Mouse (Mus musculus): Measurements from ENCODE around the gene Cdc42bpa. TPM values are rescaled to one million over a fixed set of nuclear protein-coding genes. Genes with fewer than 3 reads are reported as not detected.
A peak's percentile ranks its signal among the peaks of the same experiment; 100 is the strongest.
"Not testable (repeated sequence)": the region's sequence is repeated elsewhere in the genome, so short reads cannot be mapped to it uniquely, and the experiment has no call there.

Gene Cdc42bpa
- polyA plus RNA-seq, 1 experiment from 2014 or later = 26.1 TPM

DNA sequence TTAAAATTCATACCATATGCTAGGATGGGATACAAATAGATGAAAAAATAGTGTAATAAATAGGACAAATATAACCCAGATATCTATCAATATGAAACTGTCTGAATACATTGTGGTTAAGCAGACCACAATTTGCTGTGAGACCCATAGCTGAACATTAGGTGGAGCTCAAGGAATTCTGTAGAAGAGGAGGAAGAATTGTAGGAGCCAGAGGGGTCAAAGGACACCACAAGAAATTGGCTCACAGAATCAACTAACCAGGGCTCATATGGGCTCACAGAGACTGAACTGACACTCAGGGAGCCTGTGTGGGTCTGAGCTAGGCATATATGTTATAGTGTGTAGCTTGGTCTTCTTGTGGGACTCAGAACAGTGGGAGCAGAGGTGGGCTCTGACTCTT is 47.8 kb downstream of the Cdc42bpa start:
- Histone ChIP-seq H3K4me3 (ENCODE audit: low read depth, low read length) (no peak overlapping the region), H3K9ac (replicated peaks; ENCODE audit: low read depth, low read length) (no peak overlapping the region), H3K4me1 (ENCODE audit: control insufficient read depth, insufficient read depth, low read length) (no peaks in the 10 kb centered on the region), H3K4me2 (replicated peaks; ENCODE audit: low read depth, low read length) (no peak overlapping the region), H3K36me3 (ENCODE audit: control insufficient read depth, insufficient read depth, low read length) (no peaks in the 10 kb centered on the region), H3K27ac (ENCODE audit: low read length) (no peak overlapping the region), H3K27me3 (ENCODE audit: control insufficient read depth, insufficient read depth, low read length) (no peaks in the 10 kb centered on the region), H3K9me3 (ENCODE audit: control insufficient read depth, low read depth, low read length) (no peaks in the 10 kb centered on the region; the same call in 1 of the 2 replicates)
- no peak for ATAC-seq (ENCODE audit: insufficient number of reproducible peaks, insufficient read depth, low FRiP score, low read depth)

DNA sequence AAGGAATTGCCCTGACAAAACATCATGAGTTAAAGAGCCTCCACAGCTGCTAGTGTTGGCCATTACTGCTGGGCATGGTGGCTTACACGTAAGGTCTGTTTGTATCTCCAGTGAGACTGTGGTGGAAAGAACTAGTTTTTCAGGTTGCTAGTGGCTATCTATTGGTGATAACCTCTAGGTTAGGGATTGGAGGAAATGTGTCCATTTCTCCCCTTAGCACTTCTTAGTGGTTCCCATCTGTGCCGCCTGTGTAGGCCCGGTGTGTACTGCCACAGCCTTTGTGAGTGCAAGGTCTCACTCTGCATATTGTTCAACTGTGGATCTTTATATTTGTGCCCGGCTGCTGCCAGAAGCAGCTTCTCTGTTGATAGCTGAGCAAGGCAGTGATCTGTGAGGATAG is 53.2 kb downstream of the Cdc42bpa start:
- peak; percentile 78; the same call in 1 of the 2 replicates for ATAC-seq (ENCODE audit: insufficient number of reproducible peaks, insufficient read depth, low FRiP score, low read depth)
- Histone ChIP-seq H3K4me3 (ENCODE audit: low read depth, low read length) (no peak overlapping the region), H3K4me1 (ENCODE audit: control insufficient read depth, insufficient read depth, low read length) (no peaks in the 10 kb centered on the region), H3K27ac (ENCODE audit: low read length) (no peak overlapping the region), H3K9ac (replicated peaks; ENCODE audit: low read depth, low read length) (no peak overlapping the region), H3K9me3 (ENCODE audit: control insufficient read depth, low read depth, low read length) (no peaks in the 10 kb centered on the region), H3K4me2 (replicated peaks; ENCODE audit: low read depth, low read length) (no peak overlapping the region), H3K36me3 (ENCODE audit: control insufficient read depth, insufficient read depth, low read length) (no peaks in the 10 kb centered on the region), H3K27me3 (ENCODE audit: control insufficient read depth, insufficient read depth, low read length) (no peaks in the 10 kb centered on the region)
- WGBS = 76% methylated on average over 4 of the region's 4 CpGs

DNA sequence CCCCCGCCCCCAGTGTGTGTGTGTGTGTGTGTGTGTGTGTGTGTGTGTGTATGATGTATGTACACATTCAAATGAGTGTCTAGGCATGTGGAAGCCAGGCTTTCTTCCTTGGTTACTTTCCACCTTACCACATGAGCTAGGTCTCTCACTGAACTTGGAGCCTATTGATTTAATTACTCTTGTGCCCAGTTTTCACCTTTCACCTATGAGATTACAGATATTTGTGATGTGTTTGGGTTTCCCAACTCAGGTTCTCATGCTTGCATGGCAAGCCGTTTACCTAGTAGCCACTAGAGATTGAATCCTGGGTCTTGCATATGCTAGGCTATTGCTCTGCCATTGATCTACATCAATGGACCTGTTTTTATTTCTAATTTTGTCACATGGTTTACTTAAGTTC is 57.9 kb downstream of the Cdc42bpa start:
- Histone ChIP-seq H3K27ac (ENCODE audit: low read length) (no peak overlapping the region), H3K4me2 (replicated peaks; ENCODE audit: low read depth, low read length) (no peak overlapping the region), H3K27me3 (ENCODE audit: control insufficient read depth, insufficient read depth, low read length) (no peaks in the 10 kb centered on the region), H3K9ac (replicated peaks; ENCODE audit: low read depth, low read length) (no peak overlapping the region), H3K36me3 (ENCODE audit: control insufficient read depth, insufficient read depth, low read length) (no peaks in the 10 kb centered on the region), H3K4me1 (ENCODE audit: control insufficient read depth, insufficient read depth, low read length) (no peaks in the 10 kb centered on the region), H3K4me3 (ENCODE audit: low read depth, low read length) (no peak overlapping the region), H3K9me3 (ENCODE audit: control insufficient read depth, low read depth, low read length) (no peaks in the 10 kb centered on the region)
- ATAC-seq (ENCODE audit: insufficient number of reproducible peaks, insufficient read depth, low FRiP score, low read depth) = no peak
- 78% methylated on average over 2 of the region's 2 CpGs for WGBS

DNA sequence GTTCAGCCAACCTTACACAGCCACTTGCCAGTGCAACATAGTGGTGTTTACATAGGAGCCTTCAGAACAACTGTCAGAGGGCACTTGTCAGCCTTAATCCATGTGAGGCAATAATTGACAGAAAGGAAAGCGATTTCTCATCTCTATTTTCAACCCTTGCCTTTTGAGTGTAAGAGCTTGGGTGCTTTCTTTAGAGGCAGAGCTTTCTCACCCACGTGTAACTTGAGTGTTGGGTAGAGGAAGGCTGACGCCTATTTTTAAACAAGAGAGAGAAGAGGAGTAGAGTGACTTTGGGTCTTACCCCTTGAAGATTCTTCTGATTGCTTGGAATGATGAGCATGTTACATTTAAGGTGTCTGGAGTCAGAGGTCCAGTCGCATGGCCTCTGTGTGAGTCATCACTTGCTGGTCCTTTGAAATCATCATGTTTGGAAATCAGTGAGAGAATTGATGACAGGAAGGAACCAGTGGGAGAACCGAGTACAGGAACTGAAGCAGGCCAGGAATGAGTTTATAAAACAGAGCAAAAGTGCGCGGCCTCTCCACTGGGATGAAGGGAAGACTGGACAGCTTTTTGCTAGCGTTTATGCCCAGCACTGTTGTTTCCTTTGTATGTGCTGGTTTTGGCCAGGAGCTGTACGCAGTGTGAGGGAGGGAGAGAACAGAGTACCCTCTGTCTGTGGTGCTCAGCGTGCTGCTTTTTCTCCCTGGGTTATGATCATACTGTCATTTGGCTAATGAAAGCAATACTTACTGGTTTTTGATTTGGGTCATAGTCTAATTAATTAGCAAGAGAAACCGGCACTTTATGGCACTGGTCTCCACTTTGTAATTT is 61.4 kb downstream of the Cdc42bpa start:
- Histone ChIP-seq H3K4me3 (ENCODE audit: low read depth, low read length) (no peak overlapping the region), H3K9ac (replicated peaks; ENCODE audit: low read depth, low read length) (no peak overlapping the region), H3K9me3 (ENCODE audit: control insufficient read depth, low read depth, low read length) (no peaks in the 10 kb centered on the region), H3K27ac (ENCODE audit: low read length) (no peak overlapping the region), H3K4me2 (replicated peaks; ENCODE audit: low read depth, low read length) (no peak overlapping the region), H3K4me1 (ENCODE audit: control insufficient read depth, insufficient read depth, low read length) (no peaks in the 10 kb centered on the region), H3K27me3 (ENCODE audit: control insufficient read depth, insufficient read depth, low read length) (no peaks in the 10 kb centered on the region), H3K36me3 (ENCODE audit: control insufficient read depth, insufficient read depth, low read length) (no peaks in the 10 kb centered on the region)
- no peak for ATAC-seq (ENCODE audit: insufficient number of reproducible peaks, insufficient read depth, low FRiP score, low read depth)
- WGBS = 50% methylated on average over 11 of the region's 11 CpGs

DNA sequence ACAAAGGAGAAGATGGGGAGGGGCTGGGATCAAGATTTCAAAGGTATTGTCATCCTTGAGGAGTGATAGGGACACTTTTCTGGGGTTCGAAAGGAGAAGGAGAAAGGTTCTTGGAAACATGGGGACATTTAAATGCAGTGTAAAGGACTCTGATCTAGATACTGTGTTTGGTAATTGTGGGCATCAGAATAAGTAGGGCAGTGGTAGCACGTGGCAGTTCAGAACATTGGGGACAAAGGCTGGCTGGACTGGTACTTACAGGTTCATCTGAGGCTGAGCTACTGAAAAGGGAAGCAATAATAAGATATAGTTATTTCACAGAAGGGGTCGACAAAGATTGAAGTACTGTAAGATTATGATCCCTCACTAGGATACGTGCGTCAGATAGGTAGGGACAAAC is 63.2 kb downstream of the Cdc42bpa start:
- no peak overlapping the region for H3K4me3 ChIP-seq (ENCODE audit: low read depth, low read length)
- no peak overlapping the region for H3K27ac ChIP-seq (ENCODE audit: low read length)
- H3K4me2 ChIP-seq (replicated peaks; ENCODE audit: low read depth, low read length) = no peak overlapping the region
- ATAC-seq (ENCODE audit: insufficient number of reproducible peaks, insufficient read depth, low FRiP score, low read depth) = no peak
- no peaks in the 10 kb centered on the region for H3K27me3 ChIP-seq (ENCODE audit: control insufficient read depth, insufficient read depth, low read length)
- H3K9me3 ChIP-seq (ENCODE audit: control insufficient read depth, low read depth, low read length) = no peaks in the 10 kb centered on the region
- H3K9ac ChIP-seq (replicated peaks; ENCODE audit: low read depth, low read length) = no peak overlapping the region
- no peaks in the 10 kb centered on the region for H3K4me1 ChIP-seq (ENCODE audit: control insufficient read depth, insufficient read depth, low read length)
- H3K36me3 ChIP-seq (ENCODE audit: control insufficient read depth, insufficient read depth, low read length) = no peaks in the 10 kb centered on the region
- 87% methylated on average over 5 of the region's 5 CpGs for WGBS

DNA sequence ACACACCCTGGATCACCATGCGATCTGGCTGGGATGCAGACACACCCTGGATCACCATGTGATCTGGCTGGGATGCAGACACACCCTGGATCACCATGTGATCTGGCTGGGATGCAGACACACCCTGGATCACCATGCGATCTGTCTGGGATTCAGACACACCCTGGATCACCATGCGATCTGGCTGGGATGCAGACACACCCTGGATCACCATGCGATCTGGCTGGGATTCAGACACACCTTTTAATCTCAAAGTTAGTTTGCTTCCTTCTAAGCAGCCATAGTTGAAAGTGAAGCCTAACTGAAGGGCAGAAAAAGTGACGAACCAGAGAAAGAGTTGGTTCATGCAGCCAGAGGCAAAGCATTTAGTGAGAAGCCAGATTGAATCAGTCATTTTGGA is 69.6 kb downstream of the Cdc42bpa start:
- not testable (repeated sequence) for H3K4me1 ChIP-seq (ENCODE audit: control insufficient read depth, insufficient read depth, low read length); ATAC-seq (ENCODE audit: insufficient number of reproducible peaks, insufficient read depth, low FRiP score, low read depth); H3K4me2 ChIP-seq (replicated peaks; ENCODE audit: low read depth, low read length); H3K9ac ChIP-seq (replicated peaks; ENCODE audit: low read depth, low read length); H3K9me3 ChIP-seq (ENCODE audit: control insufficient read depth, low read depth, low read length); H3K27ac ChIP-seq (ENCODE audit: low read length); H3K27me3 ChIP-seq (ENCODE audit: control insufficient read depth, insufficient read depth, low read length); H3K4me3 ChIP-seq (ENCODE audit: low read depth, low read length); H3K36me3 ChIP-seq (ENCODE audit: control insufficient read depth, insufficient read depth, low read length)
- 88% methylated on average over 5 of the region's 5 CpGs for WGBS

DNA sequence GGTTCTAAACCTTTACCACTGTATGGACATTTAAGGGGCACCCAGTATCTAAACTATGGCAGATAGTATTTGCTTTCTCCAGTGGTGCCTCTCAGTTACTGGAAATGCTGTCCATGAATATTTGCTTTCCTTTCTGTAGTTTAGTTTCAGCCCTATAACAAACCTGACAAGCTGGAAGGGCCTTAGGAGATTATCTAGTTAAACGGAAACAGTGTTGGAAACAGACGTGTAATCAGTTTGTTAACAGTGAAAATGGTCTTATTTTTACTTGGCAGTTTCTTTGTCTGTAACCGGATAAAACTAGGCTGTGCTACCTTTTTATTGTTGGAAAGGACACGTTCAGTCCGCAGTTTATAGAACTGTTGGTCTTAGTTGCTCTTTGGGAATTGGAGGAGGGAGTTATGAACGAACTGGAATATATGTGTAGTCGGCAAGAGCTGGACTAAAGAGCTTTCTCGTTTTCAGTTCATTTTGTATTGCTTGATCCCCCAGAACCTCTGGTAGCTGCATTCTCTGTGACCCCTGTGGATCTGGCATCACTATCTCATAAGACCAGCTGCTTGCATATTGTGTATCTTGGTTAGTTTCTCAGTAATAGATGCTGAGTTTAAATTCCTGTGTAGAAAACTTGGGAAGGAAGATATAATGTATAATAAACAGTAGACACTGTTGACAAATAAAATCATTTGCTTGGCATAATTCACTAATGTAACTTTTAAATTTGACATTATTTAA is 70.5 kb downstream of the Cdc42bpa start:
- H3K4me2 ChIP-seq (replicated peaks; ENCODE audit: low read depth, low read length) = no peak overlapping the region
- no peak for ATAC-seq (ENCODE audit: insufficient number of reproducible peaks, insufficient read depth, low FRiP score, low read depth)
- no peaks in the 10 kb centered on the region for H3K4me1 ChIP-seq (ENCODE audit: control insufficient read depth, insufficient read depth, low read length)
- WGBS = 79% methylated on average over 8 of the region's 8 CpGs
- H3K4me3 ChIP-seq (ENCODE audit: low read depth, low read length) = no peak overlapping the region
- H3K9ac ChIP-seq (replicated peaks; ENCODE audit: low read depth, low read length) = no peak overlapping the region
- H3K27ac ChIP-seq (ENCODE audit: low read length) = no peak overlapping the region
- no peaks in the 10 kb centered on the region for H3K36me3 ChIP-seq (ENCODE audit: control insufficient read depth, insufficient read depth, low read length)
- H3K27me3 ChIP-seq (ENCODE audit: control insufficient read depth, insufficient read depth, low read length) = no peaks in the 10 kb centered on the region
- no peaks in the 10 kb centered on the region for H3K9me3 ChIP-seq (ENCODE audit: control insufficient read depth, low read depth, low read length)

DNA sequence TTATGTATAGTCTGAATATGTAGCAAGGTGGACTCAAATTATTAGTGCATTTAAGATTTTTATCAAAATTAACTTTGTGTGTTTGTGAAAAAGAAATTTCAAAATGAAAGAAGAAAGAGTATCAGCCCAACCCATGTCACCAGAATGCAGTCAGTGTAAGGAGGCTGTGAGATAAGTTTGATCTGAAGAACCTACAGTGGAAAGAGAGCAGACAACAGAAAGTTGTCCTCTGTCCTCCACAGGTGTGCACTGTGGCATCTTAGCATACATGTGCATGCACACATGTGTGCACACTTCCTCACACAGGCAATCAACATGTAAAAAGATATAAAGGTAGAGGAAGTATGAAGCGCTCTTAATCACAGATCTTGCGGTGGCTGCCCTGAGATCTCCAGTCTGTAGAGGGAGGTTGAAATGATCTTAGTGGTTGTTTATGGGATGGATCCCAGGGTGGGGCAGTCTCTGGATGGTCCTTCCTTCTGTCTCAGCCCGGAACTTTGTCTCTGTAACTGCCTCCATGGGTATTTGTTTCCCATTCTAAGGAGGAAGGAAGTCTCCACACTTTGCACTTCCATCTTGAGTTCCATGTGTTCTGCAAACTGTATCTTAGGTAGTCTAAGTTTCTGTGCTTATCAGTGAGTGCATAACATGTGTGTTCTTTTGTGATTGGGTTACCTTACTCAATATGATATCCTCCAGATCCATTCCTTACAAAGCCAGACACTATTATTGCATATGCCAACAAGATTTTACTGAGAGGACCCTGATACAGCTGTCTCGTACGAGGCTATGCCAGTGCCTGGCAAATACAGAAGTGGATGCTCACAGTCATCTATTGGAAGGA is 71.7 kb downstream of the Cdc42bpa start:
- WGBS = 93% methylated on average over 5 of the region's 5 CpGs
- no peak overlapping the region for H3K9ac ChIP-seq (replicated peaks; ENCODE audit: low read depth, low read length)
- no peak overlapping the region for H3K4me3 ChIP-seq (ENCODE audit: low read depth, low read length)
- no peaks in the 10 kb centered on the region for H3K36me3 ChIP-seq (ENCODE audit: control insufficient read depth, insufficient read depth, low read length)
- H3K9me3 ChIP-seq (ENCODE audit: control insufficient read depth, low read depth, low read length) = no peaks in the 10 kb centered on the region
- H3K4me1 ChIP-seq (ENCODE audit: control insufficient read depth, insufficient read depth, low read length) = no peaks in the 10 kb centered on the region
- no peaks in the 10 kb centered on the region for H3K27me3 ChIP-seq (ENCODE audit: control insufficient read depth, insufficient read depth, low read length)
- H3K4me2 ChIP-seq (replicated peaks; ENCODE audit: low read depth, low read length) = no peak overlapping the region
- no peak for ATAC-seq (ENCODE audit: insufficient number of reproducible peaks, insufficient read depth, low FRiP score, low read depth)
- H3K27ac ChIP-seq (ENCODE audit: low read length) = no peak overlapping the region

Data from stomach, embryonic 14.5 days (tissue).